Mouse (Mus musculus): ENCODE results near the gene Gm11937.
"Not testable (repeated sequence)": the region's sequence is repeated elsewhere in the genome, so short reads cannot be mapped to it uniquely, and the experiment has no call there.

DNA sequence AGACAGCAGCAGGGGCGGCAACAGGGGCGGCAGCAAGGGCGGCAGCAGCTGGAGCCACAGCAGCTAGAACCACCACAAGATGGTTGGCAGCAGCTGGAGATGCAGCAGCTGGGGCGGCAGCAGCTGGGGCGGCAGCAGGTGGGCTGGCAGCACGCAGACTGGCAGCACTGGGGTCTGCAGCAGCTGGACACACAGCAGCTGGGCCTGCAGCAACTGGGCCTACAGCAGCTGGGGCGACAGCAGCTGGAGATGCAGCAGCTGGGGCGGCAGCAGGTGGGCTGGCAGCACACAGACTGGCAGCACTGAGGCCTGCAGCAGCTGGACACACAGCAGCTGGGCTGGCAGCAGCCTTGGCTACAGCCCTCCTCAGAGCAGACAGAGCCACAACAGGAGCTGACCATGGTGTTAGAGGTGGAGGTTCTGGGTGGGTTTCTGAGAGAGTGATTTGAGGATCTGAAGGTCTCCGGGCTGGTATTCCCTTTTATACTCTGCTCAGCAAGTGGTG, 33.7 kb upstream of the Gm11937 start, which contains the start of gene Krtap4-7:
- TF ChIP-seq CTCF (conservative IDR thresholded peaks at IDR 0.05; ENCODE audit: insufficient read depth, insufficient read length, low read depth, low read length); POLR2A (IDR thresholded peaks at IDR 0.05; ENCODE audit: low read depth, low read length): not testable (repeated sequence)

All from kidney, adult 2 months (tissue).